Mouse (Mus musculus) small intestine, adult 2 months (tissue): ENCODE measurements at regions not wholly inside any gene's neighbourhood (a gene's known extent, or its start where the extent isn't known, plus 50 kb on each side); places are given as distances from the start of the nearest gene placed in this dataset.

Experiments used
- CTCF ChIP-seq: fragments of 200-500 bp; IDR thresholded peaks from 2 replicates; pipeline ENCODE4 v1.5.1; 2012; ENCODE audit warnings: low read depth, mild to moderate bottlenecking, control low read depth, inconsistent platforms, low read length, moderate library complexity, mixed read lengths; ENCODE audit not compliant: insufficient replicate concordance, insufficient read length; ENCODE audit errors: extremely low read depth
- POLR2A ChIP-seq: fragments of 200-500 bp; IDR thresholded peaks from 2 replicates; pipeline ENCODE4 v1.6.1; 2012; ENCODE audit warnings: low read depth, mild to moderate bottlenecking, control low read depth, inconsistent platforms, low read length, moderate library complexity

GRCm38 (mm10) chr6:100495131-100495530 is 175.8 kb downstream of the Shq1 start:
- TF ChIP-seq POLR2A (no peak), CTCF (no peak)
